Mouse (Mus musculus) ES-Bruce4 (cell line): ENCODE measurements at regions not wholly inside any gene's neighbourhood (a gene's known extent, or its start where the extent isn't known, plus 50 kb on each side); places are given as distances from the start of the nearest gene placed in this dataset.

ENCODE experiments used
- H3K27ac ChIP-seq: 2 replicates; pipeline ENCODE4 v1.5.1; 2012; ENCODE audit warnings: low read length, inconsistent platforms; ENCODE audit not compliant: insufficient read depth
- H3K27me3 ChIP-seq: 2 replicates; pipeline ENCODE4 v1.6.1; 2012; ENCODE audit warnings: mild to moderate bottlenecking, low read length, inconsistent platforms; ENCODE audit not compliant: control insufficient read depth, poor library complexity, insufficient read depth, severe bottlenecking
- H3K36me3 ChIP-seq: 2 replicates; pipeline ENCODE4 v1.6.1; 2012; ENCODE audit warnings: inconsistent platforms, mild to moderate bottlenecking, low read length, moderate library complexity; ENCODE audit not compliant: control insufficient read depth, poor library complexity, insufficient read depth, severe bottlenecking
- H3K4me1 ChIP-seq: one replicate; pipeline ENCODE4 v1.8.1; 2011; ENCODE audit warnings: low read length; ENCODE audit not compliant: control insufficient read depth, insufficient read depth
- H3K4me3 ChIP-seq: 2 replicates; pipeline ENCODE4 v1.5.1; 2011; ENCODE audit warnings: low read depth, mild to moderate bottlenecking, low read length
- H3K9ac ChIP-seq: 2 replicates; pipeline ENCODE4 v1.6.1; 2012; ENCODE audit warnings: low read depth, mild to moderate bottlenecking, inconsistent platforms; ENCODE audit not compliant: poor library complexity, severe bottlenecking
- H3K9me3 ChIP-seq: replicated peaks from 2 replicates; pipeline ENCODE4 v1.6.1; 2012; ENCODE audit warnings: mild to moderate bottlenecking, low read length, inconsistent platforms; ENCODE audit not compliant: control insufficient read depth, poor library complexity, insufficient read depth, severe bottlenecking
- CTCF ChIP-seq: IDR thresholded peaks from one replicate; pipeline ENCODE4 v1.8.1; 2011; ENCODE audit warnings: low read depth, low read length
- EP300 ChIP-seq: IDR thresholded peaks from 2 replicates; pipeline ENCODE4 v1.6.1; 2011; ENCODE audit warnings: low read depth, low read length; ENCODE audit not compliant: insufficient read depth
- POLR2A ChIP-seq: IDR thresholded peaks from one replicate; pipeline ENCODE4 v1.8.1; 2011; ENCODE audit warnings: low read length; ENCODE audit not compliant: insufficient read depth

DNA sequence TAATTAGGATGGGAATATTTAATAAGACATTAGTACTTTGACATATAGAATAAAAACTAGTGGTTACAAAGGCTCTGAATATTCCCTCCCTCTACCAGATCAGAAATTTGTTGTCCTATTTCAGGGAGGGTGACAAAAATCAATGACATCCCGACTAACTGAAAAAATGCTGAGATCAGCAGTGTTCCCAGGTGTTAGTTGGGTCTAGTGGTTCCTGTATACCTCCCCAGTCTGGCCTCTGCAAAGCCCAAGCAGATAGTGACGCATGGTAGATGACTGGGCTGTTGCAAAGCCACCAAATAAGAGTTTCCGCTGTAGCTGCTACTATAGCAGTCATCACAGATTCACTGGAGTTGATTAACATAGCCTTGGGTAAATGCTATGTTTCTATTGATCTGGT is 59.9 kb upstream of the Gm4791 start:
- Histone ChIP-seq H3K36me3 (no peaks in the 10 kb centered on the region), H3K4me3 (no peak overlapping the region), H3K4me1 (no peaks in the 10 kb centered on the region), H3K27me3 (no peaks in the 10 kb centered on the region; the same call in 1 of the 2 replicates), H3K27ac (no peak overlapping the region), H3K9ac (no peak overlapping the region), H3K9me3 (no peaks in the 10 kb centered on the region)
- TF ChIP-seq EP300 (no peak), CTCF (no peak), POLR2A (no peak)

GRCm38 (mm10) chr9:46925641-46926040 is 72.9 kb upstream of the Gm4791 start:
- H3K27ac ChIP-seq, result no peak overlapping the region
- no peaks in the 10 kb centered on the region for H3K36me3 ChIP-seq
- H3K9ac ChIP-seq, result no peak overlapping the region
- no peak overlapping the region for H3K4me3 ChIP-seq
- H3K9me3 ChIP-seq, result no peaks in the 10 kb centered on the region
- no peaks in the 10 kb centered on the region for H3K27me3 ChIP-seq
- TF ChIP-seq POLR2A, result no peak
- TF ChIP-seq EP300, result no peak
- TF ChIP-seq CTCF, result no peak
- H3K4me1 ChIP-seq, result no peaks in the 10 kb centered on the region

- H3K27ac ChIP-seq, result no peak overlapping the region
- no peaks in the 10 kb centered on the region for H3K36me3 ChIP-seq
- H3K9ac ChIP-seq, result no peak overlapping the region
- no peak overlapping the region for H3K4me3 ChIP-seq
- no peaks in the 10 kb centered on the region for H3K27me3 ChIP-seq
- H3K4me1 ChIP-seq, result no peaks in the 10 kb centered on the region
- H3K9me3 ChIP-seq, result no peaks in the 10 kb centered on the region
- TF ChIP-seq EP300 (no peak), POLR2A (no peak), CTCF (no peak)
These were observed 78.5 kb upstream of the Gm4791 start for GRCm38 (mm10) chr9:46920081-46920480.

DNA sequence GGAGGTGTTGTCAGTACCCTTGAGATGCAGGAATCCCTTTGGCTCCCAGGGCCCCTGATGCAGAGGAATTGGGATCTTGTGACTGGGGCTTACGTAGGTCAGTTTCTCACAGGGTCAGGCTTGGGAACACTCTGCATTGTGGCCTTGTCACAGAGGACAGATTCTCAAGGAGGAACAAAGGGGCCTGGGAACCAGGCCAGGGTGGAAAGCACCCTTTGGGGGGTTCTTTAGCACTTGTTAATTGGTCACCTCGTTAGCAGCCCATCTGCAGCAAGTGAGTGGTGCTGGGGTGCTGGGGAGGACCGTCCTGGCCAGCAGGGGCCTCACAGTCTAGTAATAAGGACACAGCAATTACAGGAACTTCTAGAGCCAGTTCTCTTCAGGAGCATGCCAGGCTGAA is 85.3 kb upstream of the Gm4791 start:
- Histone ChIP-seq H3K4me1 (peaks cover 2% of the 10 kb centered on the region), H3K4me3 (no peak overlapping the region), H3K9ac (no peak overlapping the region), H3K36me3 (no peaks in the 10 kb centered on the region), H3K27me3 (no peaks in the 10 kb centered on the region), H3K9me3 (no peaks in the 10 kb centered on the region), H3K27ac (no peak overlapping the region)
- no peak for TF ChIP-seq CTCF

GRCm38 (mm10) chr9:46909412-46910013 is 89.0 kb upstream of the Gm4791 start:
- Histone ChIP-seq H3K4me3 (no peak overlapping the region), H3K36me3 (no peaks in the 10 kb centered on the region), H3K4me1 (peaks cover 2% of the 10 kb centered on the region), H3K27me3 (no peaks in the 10 kb centered on the region), H3K27ac (no peak overlapping the region), H3K9ac (no peak overlapping the region), H3K9me3 (no peaks in the 10 kb centered on the region)
- no peak for TF ChIP-seq POLR2A
- TF ChIP-seq EP300, result no peak
- TF ChIP-seq CTCF, result no peak

DNA sequence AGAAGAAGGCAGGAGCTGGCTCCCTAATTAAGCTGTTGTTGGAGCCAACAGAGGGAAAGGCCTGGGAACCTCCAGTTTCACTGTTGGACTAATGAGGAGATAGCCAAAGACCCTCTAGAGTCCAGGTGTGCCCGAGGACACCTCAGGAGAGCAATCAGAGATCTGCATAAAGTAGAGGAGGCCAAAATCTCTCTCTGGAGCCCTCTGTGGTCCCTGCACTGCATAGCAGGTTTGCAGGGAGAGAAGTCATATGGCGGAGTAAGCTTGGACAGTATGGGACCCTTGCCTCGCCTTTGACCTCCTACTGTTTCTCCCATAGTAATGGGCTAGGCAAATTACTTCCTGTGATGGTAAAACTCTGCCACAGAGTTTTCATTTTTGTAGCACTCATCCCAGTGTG is 93.5 kb upstream of the Gm4791 start:
- Histone ChIP-seq H3K4me1 (no peaks in the 10 kb centered on the region), H3K9ac (no peak overlapping the region), H3K4me3 (no peak overlapping the region), H3K9me3 (no peaks in the 10 kb centered on the region), H3K27me3 (no peaks in the 10 kb centered on the region), H3K36me3 (no peaks in the 10 kb centered on the region), H3K27ac (no peak overlapping the region)
- no peak for TF ChIP-seq POLR2A
